24 mouse cellular contexts compared by ENCODE assay signal in the genomic region with DNA sequence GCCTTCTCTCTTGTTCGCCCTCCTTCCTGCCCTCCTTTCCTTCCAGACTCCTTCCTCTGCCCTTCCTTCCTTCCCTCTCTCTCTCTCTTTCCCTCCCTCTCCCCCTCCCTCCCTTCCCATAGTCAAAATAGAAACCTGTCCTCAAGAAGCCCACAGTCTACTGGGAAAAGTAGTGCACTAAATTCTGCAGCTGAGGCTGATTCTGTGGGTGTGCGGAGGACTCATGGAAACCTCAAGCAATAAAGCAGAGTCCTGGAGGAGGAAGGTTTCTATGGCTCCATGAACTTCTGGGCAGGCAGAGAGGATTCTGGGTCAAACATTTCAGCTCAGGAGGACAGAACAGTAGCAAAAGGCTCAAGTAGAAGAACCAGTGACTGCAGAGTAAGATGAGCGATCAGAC.
"Had no signal": no experiment of that assay in that cellular context is flagged by ENCODE, and none has a peak within 500 bp of the region (broad histone marks: within the 10 kb centered on the region; RNA-seq: fewer than 3 reads in every experiment).

No protein-coding gene starts in this region.

- H3K36me3 ChIP-seq: limb, embryonic 13.5 days; liver, embryonic 12.5 days; liver, embryonic 15.5 days; lung, embryonic 15.5 days; midbrain, embryonic 10.5 days; midbrain, embryonic 13.5 days; neural tube, embryonic 13.5 days had no signal

- H3K9ac ChIP-seq: limb, embryonic 13.5 days; liver, embryonic 12.5 days; liver, embryonic 15.5 days; lung, embryonic 15.5 days; midbrain, embryonic 13.5 days; neural tube, embryonic 13.5 days had no signal

- H3K4me3 ChIP-seq: layer of hippocampus, adult 2 months; limb, embryonic 13.5 days; liver, embryonic 12.5 days; liver, embryonic 15.5 days; lung, embryonic 15.5 days; megakaryocyte, embryonic 14.5 days; midbrain, embryonic 10.5 days; midbrain, embryonic 13.5 days; myocyte; neural tube, embryonic 13.5 days had no signal

- H3K4me2 ChIP-seq: limb, embryonic 13.5 days; liver, embryonic 12.5 days; liver, embryonic 15.5 days; lung, embryonic 15.5 days; midbrain, embryonic 13.5 days; neural tube, embryonic 13.5 days had no signal

- H3K4me1 ChIP-seq: liver, embryonic 12.5 days; liver, embryonic 15.5 days; megakaryocyte, embryonic 14.5 days; midbrain, embryonic 10.5 days had no signal

- H3K9me3 ChIP-seq: limb, embryonic 13.5 days; liver, embryonic 12.5 days; liver, embryonic 15.5 days; lung, embryonic 15.5 days; midbrain, embryonic 10.5 days; midbrain, embryonic 13.5 days; neural tube, embryonic 13.5 days had no signal

- H3K27me3 ChIP-seq: limb, embryonic 13.5 days; liver, embryonic 12.5 days; liver, embryonic 15.5 days; lung, embryonic 15.5 days; midbrain, embryonic 13.5 days; neural tube, embryonic 13.5 days had no signal

- DNase-seq: kidney, adult 2 months; kidney, postnatal 25 days; layer of hippocampus, adult 9-11 months; liver; lung, adult 18-20 months; lung, postnatal 10 days; lung, postnatal 36 days; retina, postnatal 1 day; thymus, adult 2 months; thymus, postnatal 14 days; thymus, postnatal 4 days had no signal

- ATAC-seq: liver, embryonic 12.5 days; midbrain, embryonic 13.5 days; midbrain, embryonic 16.5 days had no signal

- H3K27ac ChIP-seq: kidney, postnatal 0 days; layer of hippocampus, adult 2 months; limb, embryonic 13.5 days; liver, embryonic 12.5 days; liver, embryonic 15.5 days; lung, embryonic 15.5 days; midbrain, embryonic 10.5 days; midbrain, embryonic 13.5 days; neural tube, embryonic 13.5 days; stomach, postnatal 0 days had no signal
